Mouse (Mus musculus) frontal cortex, postnatal 36 days (tissue): ENCODE measurements around the gene Thsd7b.

Source experiments
- DNase-seq, 2 experiments: peaks; one replicate each; pipeline ENCODE4 v3.0.0; 2022; ENCODE audit warnings: low spot score in 2 of 2

Thsd7b gene

GRCm38 (mm10) chr1:129272982-129273937, at the start of gene Thsd7b:
Gene Thsd7b, plus strand, starts transcription at chr1:129273302.
- peak; percentile 49 to 53 for DNase-seq

GRCm38 (mm10) chr1:129244292-129244691, 28.8 kb upstream of the Thsd7b start:
- DNase-seq, result peak; percentile 6 to 41

- DNase-seq, result no peak
Measured at GRCm38 (mm10) chr1:129250704-129251443, 22.2 kb upstream of the Thsd7b start.

GRCm38 (mm10) chr1:129266684-129267083, 6.4 kb upstream of the Thsd7b start:
- DNase-seq, result no peak

- no peak for DNase-seq
Measured at GRCm38 (mm10) chr1:129304173-129304572, 31.1 kb downstream of the Thsd7b start.

GRCm38 (mm10) chr1:129324388-129324787, 51.3 kb downstream of the Thsd7b start:
- DNase-seq, result peak in 1 of 2 experiments; percentile 35

- DNase-seq, result no peak
Measured at GRCm38 (mm10) chr1:129324798-129325197, 51.7 kb downstream of the Thsd7b start.

GRCm38 (mm10) chr1:129356631-129357030, 83.5 kb downstream of the Thsd7b start:
- DNase-seq, result no peak

- no peak for DNase-seq
Measured at GRCm38 (mm10) chr1:129357378-129357777, 84.3 kb downstream of the Thsd7b start.

GRCm38 (mm10) chr1:129363368-129363767, 90.3 kb downstream of the Thsd7b start:
- DNase-seq, result no peak

- no peak for DNase-seq
Measured at GRCm38 (mm10) chr1:129364828-129365227, 91.7 kb downstream of the Thsd7b start.

- DNase-seq, result no peak
Measured at GRCm38 (mm10) chr1:129365590-129365989, 92.5 kb downstream of the Thsd7b start.

- no peak for DNase-seq
Measured at GRCm38 (mm10) chr1:129386479-129386878, 113.4 kb downstream of the Thsd7b start.

GRCm38 (mm10) chr1:129411584-129411983, 138.5 kb downstream of the Thsd7b start:
- DNase-seq, result peak in 1 of 2 experiments; percentile 2

- DNase-seq, result peak; percentile 33 to 68
Measured at GRCm38 (mm10) chr1:129421581-129421980, 148.5 kb downstream of the Thsd7b start.

GRCm38 (mm10) chr1:129464414-129464813, 191.3 kb downstream of the Thsd7b start:
- no peak for DNase-seq

- no peak for DNase-seq
Measured at GRCm38 (mm10) chr1:129473504-129473903, 200.4 kb downstream of the Thsd7b start.

- DNase-seq, result peak in 1 of 2 experiments; percentile 35
Measured at GRCm38 (mm10) chr1:129484266-129485031, 211.3 kb downstream of the Thsd7b start.

GRCm38 (mm10) chr1:129491136-129491535, 218.0 kb downstream of the Thsd7b start:
- peak; percentile 2 to 20 for DNase-seq

- no peak for DNase-seq
Measured at GRCm38 (mm10) chr1:129493929-129494328, 220.8 kb downstream of the Thsd7b start.

- no peak for DNase-seq
Measured at GRCm38 (mm10) chr1:129501707-129502106, 228.6 kb downstream of the Thsd7b start.

- DNase-seq, result no peak
Measured at GRCm38 (mm10) chr1:129516379-129516778, 243.3 kb downstream of the Thsd7b start.
